Mouse (Mus musculus) embryonic facial prominence, embryonic 14.5 days (tissue): Measurements from ENCODE around the gene Ceacam1. TPM values are rescaled to one million over a fixed set of nuclear protein-coding genes. Genes with fewer than 3 reads are reported as not detected.
"Not testable (repeated sequence)": the region's sequence is repeated elsewhere in the genome, so short reads cannot be mapped to it uniquely, and the experiment has no call there.

ENCODE experiments used
- ATAC-seq: fragments of 200-750 bp; cut with Nextera tagmentation; 2 replicates; pipeline ENCODE4 v1.8.0; 2017; ENCODE audit warnings: low read depth, moderate number of reproducible peaks, moderate TSS enrichment
- DNase-seq: peaks from one replicate; pipeline ENCODE4 v3.0.0-alpha.2; 2015; ENCODE audit warnings: low spot score
- H3K27ac ChIP-seq: fragments of 300-500 bp; sonication (generic); replicated peaks from 2 replicates; pipeline ENCODE4 v1.5.1; 2014; ENCODE audit warnings: low read depth, mild to moderate bottlenecking, low read length, moderate library complexity
- H3K27me3 ChIP-seq: fragments of 300-500 bp; sonication (generic); replicated peaks from 2 replicates; pipeline ENCODE4 v1.6.1; 2014; ENCODE audit warnings: low read length; ENCODE audit not compliant: control insufficient read depth, insufficient read depth
- H3K36me3 ChIP-seq: fragments of 300-500 bp; sonication (generic); 2 replicates; pipeline ENCODE4 v1.6.1; 2014; ENCODE audit warnings: low read length, mixed read lengths; ENCODE audit not compliant: control insufficient read depth, insufficient read depth
- H3K4me1 ChIP-seq: fragments of 300-500 bp; sonication (generic); 2 replicates; pipeline ENCODE4 v1.6.1; 2014; ENCODE audit warnings: antibody characterized with exemption, low read length; ENCODE audit not compliant: control insufficient read depth, insufficient read depth
- H3K4me2 ChIP-seq: fragments of 300-500 bp; sonication (generic); 2 replicates; pipeline ENCODE4 v1.6.1; 2014; ENCODE audit warnings: low read depth, mild to moderate bottlenecking, low read length, moderate library complexity, mixed read lengths
- H3K4me3 ChIP-seq: fragments of 300-500 bp; sonication (generic); 2 replicates; pipeline ENCODE4 v1.5.1; 2014; ENCODE audit warnings: low read depth, mild to moderate bottlenecking, low read length
- H3K9ac ChIP-seq: fragments of 300-500 bp; sonication (generic); 2 replicates; pipeline ENCODE4 v1.6.1; 2014; ENCODE audit warnings: low read depth, mild to moderate bottlenecking, low read length, moderate library complexity, mixed read lengths
- H3K9me3 ChIP-seq: fragments of 300-500 bp; sonication (generic); 2 replicates; pipeline ENCODE4 v1.6.1; 2016; ENCODE audit warnings: low read length; ENCODE audit not compliant: control insufficient read depth
- WGBS: fragments of 180-500 bp; shearing (Covaris S2); extraction: QIAGEN DNeasy Blood & Tissue Kit; methylation state at CpG from one replicate; pipeline ENCODE4 v1.1.7; 2014; 5-methylcytosine and 5-hydroxymethylcytosine counted together
- polyA plus RNA-seq: library from polyadenylated mRNA; unstranded; fragments of >200 nt; fragmentation: Nextera tagmentation; extraction: Ambion mirVana; gene quantifications from 2 replicates; pipeline ENCODE4 v1.2.1, GENCODE M21; 2014

Gene Ceacam1
- polyA plus RNA-seq: 2.2 and 6.3 TPM in 2 replicates

DNA sequence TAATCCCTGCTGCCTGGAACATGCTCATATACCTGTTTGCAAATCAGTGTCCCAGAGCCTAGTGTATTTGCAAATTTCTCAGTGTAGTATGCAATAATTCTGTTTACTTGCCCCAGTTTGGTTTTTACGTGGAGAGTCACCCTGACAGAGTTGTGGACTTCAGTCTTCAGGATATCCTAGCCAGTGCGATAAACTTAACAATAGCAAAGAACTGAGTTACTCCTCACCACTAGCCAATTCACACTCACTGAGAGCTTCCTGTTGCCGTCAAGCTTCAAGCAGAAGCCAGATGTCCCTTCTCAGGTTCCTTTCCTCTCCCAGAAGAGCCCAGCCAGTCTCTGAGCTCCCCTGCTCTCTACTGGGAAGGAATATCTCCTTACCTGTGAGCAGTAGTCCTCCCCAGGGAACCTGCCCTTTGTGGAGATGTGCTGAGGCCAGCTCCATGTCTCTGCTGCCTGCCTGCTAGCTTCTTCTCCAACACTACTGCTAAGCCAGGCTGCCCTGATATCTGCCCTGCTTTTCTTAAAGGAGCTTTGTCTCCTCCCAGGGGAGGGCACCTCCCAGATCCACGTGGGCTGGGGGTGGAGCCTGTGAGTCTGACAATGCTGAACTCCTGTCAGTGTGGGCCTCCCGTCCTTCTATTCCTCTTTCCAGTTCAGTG, at the start of gene Ceacam1:
TSS of gene Ceacam1 (minus strand) at position 513 of the 661 bp plus-strand sequence.
- 28% methylated on average over 5 of the region's 5 CpGs for WGBS
- H3K9ac ChIP-seq, H3K4me3 ChIP-seq, H3K9me3 ChIP-seq, H3K4me1 ChIP-seq, H3K27ac ChIP-seq, H3K36me3 ChIP-seq, H3K4me2 ChIP-seq, H3K27me3 ChIP-seq: not testable (repeated sequence)
- ATAC-seq (peak; percentile 57; the same call in 1 of the 2 replicates), DNase-seq (peak; percentile 36)

DNA sequence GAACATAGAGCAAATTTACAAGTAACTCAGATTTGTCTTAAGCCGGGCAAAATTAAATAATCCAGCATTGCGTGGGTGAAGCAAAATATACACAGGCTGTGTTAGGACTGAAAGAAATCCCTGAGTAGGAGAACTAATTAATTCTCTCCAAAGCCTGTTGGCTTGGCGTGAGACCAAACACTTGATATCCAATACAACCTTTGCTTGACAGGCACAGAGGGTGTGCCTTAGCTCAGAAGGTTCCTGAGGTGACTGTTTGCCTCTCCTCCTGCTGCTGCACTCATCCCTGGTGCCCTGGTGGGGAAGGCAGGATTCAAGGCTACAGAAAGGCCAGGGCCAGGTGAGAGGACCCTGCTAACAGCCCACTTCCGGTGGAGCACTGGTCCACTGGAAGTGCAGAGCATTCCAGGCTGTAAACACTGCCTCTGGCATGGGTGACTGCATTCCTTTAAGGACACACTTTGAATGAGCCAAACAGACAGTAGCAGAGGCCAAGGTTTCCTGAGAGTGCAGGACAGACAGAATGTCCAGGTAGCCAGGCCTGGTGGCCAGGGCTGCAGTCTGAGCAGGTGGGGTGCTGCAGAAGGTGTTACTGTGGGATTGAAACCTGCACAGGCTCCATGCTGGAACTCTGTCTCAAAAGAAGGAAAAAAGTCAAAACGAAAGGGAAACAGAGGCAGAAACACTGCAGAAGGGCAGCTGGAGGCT, 38.8 kb upstream of the Ceacam1 start:
- H3K9ac ChIP-seq, H3K27me3 ChIP-seq, H3K4me1 ChIP-seq, H3K9me3 ChIP-seq, H3K36me3 ChIP-seq, H3K4me2 ChIP-seq, DNase-seq, H3K4me3 ChIP-seq, H3K27ac ChIP-seq: not testable (repeated sequence)
- ATAC-seq: peak; percentile 70; the same call in 1 of the 2 replicates
- 33% methylated on average over 2 of the region's 5 CpGs for WGBS

DNA sequence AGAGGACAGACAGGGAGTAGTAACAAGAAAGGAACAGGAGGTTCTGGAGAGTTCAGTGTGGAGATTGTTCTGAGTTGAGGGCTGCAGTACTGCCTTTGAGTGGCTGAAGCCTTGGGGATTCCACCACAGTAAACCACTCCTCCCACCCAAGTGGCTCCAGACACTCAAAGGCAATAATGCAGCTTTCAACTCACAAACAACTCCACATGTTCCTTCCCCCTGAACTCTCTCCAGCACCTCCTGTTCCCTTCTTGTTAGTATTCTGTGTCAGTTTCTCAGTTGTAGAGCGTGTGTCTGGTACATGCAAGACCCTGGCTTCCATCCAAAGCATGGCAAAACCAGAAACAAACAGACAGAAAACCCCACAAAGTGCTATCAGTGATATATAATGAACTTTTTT, 38.3 kb upstream of the Ceacam1 start:
- H3K4me1 ChIP-seq, H3K4me2 ChIP-seq, H3K36me3 ChIP-seq, H3K27ac ChIP-seq, H3K9ac ChIP-seq, H3K9me3 ChIP-seq, H3K4me3 ChIP-seq, ATAC-seq, H3K27me3 ChIP-seq: not testable (repeated sequence)
- 25% methylated on average over 1 of the region's 1 CpGs for WGBS
- DNase-seq: peak; percentile 2

DNA sequence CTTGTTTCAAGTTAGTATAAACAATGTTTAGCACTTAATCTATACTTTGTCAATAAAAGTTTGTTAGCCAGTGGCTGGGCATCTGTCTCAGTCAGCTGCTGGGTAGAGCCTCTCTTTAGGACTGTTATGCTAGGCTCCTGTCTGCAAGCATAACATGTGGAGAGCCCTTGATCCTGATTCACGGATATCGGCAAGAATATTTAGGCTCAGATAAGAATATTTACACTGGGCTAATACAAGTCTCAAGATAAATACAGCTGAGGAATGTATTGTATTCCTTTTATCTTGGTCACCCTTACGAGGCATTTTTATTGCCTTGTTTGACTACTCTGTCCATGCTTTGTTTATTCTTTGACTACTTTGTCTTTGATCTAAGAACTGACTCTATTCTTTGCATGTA, 32.5 kb upstream of the Ceacam1 start:
- H3K9me3 ChIP-seq: no peaks in the 10 kb centered on the region
- H3K9ac ChIP-seq: no peak overlapping the region
- H3K4me2 ChIP-seq: no peak overlapping the region
- ATAC-seq (no peak), DNase-seq (no peak)
- 54% methylated on average over 3 of the region's 3 CpGs for WGBS
- no peaks in the 10 kb centered on the region for H3K27me3 ChIP-seq
- no peaks in the 10 kb centered on the region for H3K4me1 ChIP-seq
- no peak overlapping the region for H3K4me3 ChIP-seq
- no peak overlapping the region for H3K27ac ChIP-seq
- H3K36me3 ChIP-seq: no peaks in the 10 kb centered on the region

DNA sequence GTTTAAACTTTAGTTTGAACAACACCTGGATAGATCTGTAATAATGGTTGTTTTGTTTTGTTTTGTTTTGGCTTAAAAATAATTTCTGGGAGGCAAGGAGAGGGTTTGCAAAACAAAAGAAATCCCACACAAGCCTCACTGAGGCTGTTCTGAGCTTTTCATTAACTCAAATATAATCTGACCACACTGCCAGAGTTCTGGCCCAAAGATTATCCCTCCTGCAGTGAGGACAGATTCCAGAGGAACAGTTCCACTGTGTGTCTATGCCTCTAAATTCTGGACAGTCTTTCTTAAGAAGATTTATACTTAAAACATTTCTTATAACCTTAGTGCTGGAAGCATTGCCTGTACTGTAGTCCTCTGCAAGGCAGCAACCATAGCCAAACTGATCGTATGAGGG, 17.2 kb upstream of the Ceacam1 start:
- Histone ChIP-seq H3K27me3 (no peaks in the 10 kb centered on the region), H3K4me2 (no peak overlapping the region), H3K9ac (no peak overlapping the region), H3K36me3 (no peaks in the 10 kb centered on the region), H3K9me3 (no peaks in the 10 kb centered on the region), H3K27ac (no peak overlapping the region), H3K4me3 (no peak overlapping the region), H3K4me1 (no peaks in the 10 kb centered on the region)
- ATAC-seq (no peak), DNase-seq (no peak)
- 82% methylated on average over 1 of the region's 1 CpGs for WGBS

DNA sequence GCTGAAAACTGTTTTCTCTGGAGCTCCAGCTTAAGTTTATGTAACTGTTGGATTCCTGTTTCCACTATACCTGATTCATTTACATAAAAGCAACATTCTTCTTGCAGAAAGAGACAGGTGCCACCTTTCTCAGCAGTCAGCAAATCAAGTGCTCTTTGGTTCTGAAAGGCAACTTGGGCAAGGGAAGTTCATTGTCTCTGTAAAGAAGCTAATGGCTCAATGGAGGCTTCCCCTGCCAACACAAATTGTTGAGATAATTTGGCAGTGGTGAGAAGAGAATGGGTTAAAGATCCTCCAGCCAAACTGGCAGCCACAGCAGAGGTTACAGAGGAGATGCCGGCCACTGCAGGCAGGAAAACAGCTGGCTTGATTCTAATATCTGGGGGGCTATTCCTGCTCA, 13.3 kb upstream of the Ceacam1 start:
- DNase-seq: not testable (repeated sequence)

DNA sequence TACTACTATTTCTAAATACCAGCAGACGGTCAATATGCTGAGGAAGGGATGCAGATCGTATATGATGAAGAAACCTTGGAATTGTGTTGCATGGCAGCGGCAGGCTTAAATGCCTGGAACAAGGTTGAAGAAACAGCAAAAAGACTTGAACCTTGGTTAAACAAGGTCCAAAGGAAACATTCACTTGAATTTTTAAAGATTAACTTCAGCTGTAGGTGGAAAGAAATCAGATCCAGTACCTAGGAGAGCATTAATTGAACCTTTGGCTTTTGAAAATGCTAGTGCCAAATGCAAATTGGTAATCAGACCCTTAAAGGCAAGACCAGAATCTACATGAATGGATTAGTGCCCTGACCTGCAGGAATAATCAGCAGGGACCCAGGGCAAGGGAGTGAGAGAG, 12.0 kb upstream of the Ceacam1 start:
- H3K36me3 ChIP-seq: not testable (repeated sequence)

More for the DNA sequence above, 13.3 kb upstream of the Ceacam1 start:
- not testable (repeated sequence) for ATAC-seq, H3K9me3 ChIP-seq, H3K4me3 ChIP-seq, H3K4me1 ChIP-seq, H3K9ac ChIP-seq, H3K4me2 ChIP-seq, H3K27ac ChIP-seq, H3K36me3 ChIP-seq, H3K27me3 ChIP-seq
- no CpG with 5 or more reads among the region's 1 CpGs for WGBS

DNA sequence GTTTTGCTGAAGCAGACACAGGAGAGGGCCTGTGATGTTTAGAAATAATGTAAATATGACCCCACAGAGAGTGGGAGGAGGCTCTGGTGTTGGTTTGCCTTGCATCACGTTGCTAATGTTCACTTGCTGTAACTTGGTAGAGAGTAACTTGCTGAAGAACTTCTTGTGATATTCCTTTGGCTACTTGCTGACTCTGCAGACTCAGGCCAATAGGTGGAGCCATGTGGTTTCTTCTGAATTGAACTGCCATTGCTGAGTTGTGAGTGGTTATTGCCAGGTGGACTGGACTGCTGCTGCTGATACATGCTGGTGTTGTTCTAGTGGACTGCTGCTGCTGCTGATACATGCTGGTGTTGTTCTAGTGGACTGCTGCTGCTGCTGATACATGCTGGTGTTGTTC, 8.8 kb upstream of the Ceacam1 start:
- ATAC-seq (no peak), DNase-seq (peak; percentile 15)
- no peak overlapping the region for H3K9ac ChIP-seq
- WGBS: 33% methylated on average over 1 of the region's 1 CpGs
- no peak overlapping the region for H3K27ac ChIP-seq
- no peaks in the 10 kb centered on the region for H3K4me1 ChIP-seq
- H3K4me2 ChIP-seq: no peak overlapping the region
- no peaks in the 10 kb centered on the region for H3K36me3 ChIP-seq
- H3K27me3 ChIP-seq: no peaks in the 10 kb centered on the region
- no peaks in the 10 kb centered on the region for H3K9me3 ChIP-seq
- H3K4me3 ChIP-seq: no peak overlapping the region

More for the DNA sequence above, 12.0 kb upstream of the Ceacam1 start:
- H3K4me3 ChIP-seq, H3K4me1 ChIP-seq, H3K27me3 ChIP-seq, H3K4me2 ChIP-seq, H3K27ac ChIP-seq, ATAC-seq, DNase-seq, H3K9me3 ChIP-seq, H3K9ac ChIP-seq: not testable (repeated sequence)
- 88% methylated on average over 3 of the region's 3 CpGs for WGBS

DNA sequence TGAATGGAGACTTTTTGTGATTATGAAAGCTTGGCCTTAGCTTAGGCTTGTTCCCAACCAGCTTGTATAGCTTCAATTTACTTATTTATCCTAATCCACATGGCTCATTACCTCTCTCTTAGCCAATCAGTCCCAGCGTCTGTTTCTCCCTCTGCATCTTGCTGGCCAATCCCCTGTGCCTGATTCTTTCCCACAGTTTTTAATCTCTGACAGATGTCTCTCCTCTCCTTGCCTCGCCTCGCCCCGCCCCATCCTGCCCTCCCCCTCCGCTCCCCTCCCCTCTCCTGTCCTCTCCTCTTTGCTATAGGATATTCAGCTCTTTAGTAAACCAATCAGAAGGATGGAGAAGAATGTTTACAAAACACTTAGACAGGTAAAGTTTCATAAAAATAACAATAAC, 7.7 kb upstream of the Ceacam1 start:
- DNase-seq (no peak), ATAC-seq (no peak)
- Histone ChIP-seq H3K27me3 (no peaks in the 10 kb centered on the region), H3K4me2 (no peak overlapping the region), H3K9me3 (no peaks in the 10 kb centered on the region), H3K27ac (no peak overlapping the region), H3K4me3 (no peak overlapping the region), H3K36me3 (no peaks in the 10 kb centered on the region), H3K9ac (no peak overlapping the region), H3K4me1 (no peaks in the 10 kb centered on the region)
- WGBS: 42% methylated on average over 5 of the region's 5 CpGs
